Mouse (Mus musculus) forebrain, postnatal 0 days (tissue): Measurements from ENCODE around the gene Bcar1. TPM values are rescaled to one million over a fixed set of nuclear protein-coding genes. Genes with fewer than 3 reads are reported as not detected.

Experiments
- ATAC-seq: fragments of 200-750 bp; cut with Nextera tagmentation; 2 replicates; pipeline ENCODE4 v1.8.0; 2017; ENCODE audit warnings: mild to moderate bottlenecking, moderate library complexity
- DNase-seq: peaks from one replicate; pipeline ENCODE4 v3.0.0-alpha.2; 2015
- H3K27ac ChIP-seq: fragments of 300-500 bp; sonication (generic); 2 replicates; pipeline ENCODE4 v1.5.1; 2014; ENCODE audit warnings: low read depth, mild to moderate bottlenecking, antibody characterized with exemption, low read length, moderate library complexity, mixed read lengths
- H3K27me3 ChIP-seq: fragments of 300-500 bp; sonication (generic); 2 replicates; pipeline ENCODE4 v1.6.1; 2014; ENCODE audit warnings: mild to moderate bottlenecking, low read length, mixed read lengths; ENCODE audit not compliant: insufficient read depth
- H3K36me3 ChIP-seq: fragments of 300-500 bp; sonication (generic); 2 replicates; pipeline ENCODE4 v1.6.1; 2014; ENCODE audit warnings: mild to moderate bottlenecking, moderate library complexity; ENCODE audit not compliant: insufficient read depth
- H3K4me1 ChIP-seq: fragments of 300-500 bp; sonication (generic); 2 replicates; pipeline ENCODE4 v1.6.1; 2014; ENCODE audit warnings: antibody characterized with exemption; ENCODE audit not compliant: insufficient read depth
- H3K4me2 ChIP-seq: fragments of 300-500 bp; sonication (generic); 2 replicates; pipeline ENCODE4 v1.6.1; 2014; ENCODE audit warnings: low read depth, mild to moderate bottlenecking, moderate library complexity
- H3K4me3 ChIP-seq: fragments of 300-500 bp; sonication (generic); 2 replicates; pipeline ENCODE4 v1.5.1; 2014; ENCODE audit warnings: low read depth, low read length, mixed read lengths
- H3K9ac ChIP-seq: fragments of 300-500 bp; sonication (generic); 2 replicates; pipeline ENCODE4 v1.6.1; 2014; ENCODE audit warnings: mild to moderate bottlenecking
- H3K9me3 ChIP-seq: fragments of 300-500 bp; sonication (generic); 2 replicates; pipeline ENCODE4 v1.6.1; 2016; ENCODE audit warnings: low read length
- CTCF ChIP-seq: sonication (generic); IDR thresholded peaks from 2 replicates; pipeline ENCODE4 v1.5.1; 2016; ENCODE audit warnings: antibody characterized with exemption, control low read depth, low read depth
- WGBS: fragments of 180-500 bp; shearing (Covaris S2); extraction: QIAGEN DNeasy Blood & Tissue Kit; methylation state at CpG from one replicate; pipeline ENCODE4 v1.1.7; 2014; 5-methylcytosine and 5-hydroxymethylcytosine counted together
- polyA plus RNA-seq: library from polyadenylated mRNA; unstranded; fragments of >200 nt; fragmentation: Nextera tagmentation; extraction: Ambion mirVana; gene quantifications from 2 replicates; pipeline ENCODE4 v1.2.1, GENCODE M21; 2015
- total RNA-seq: library from RNA; depleted of rRNA; stranded (reverse); fragments of >200 nt; gene quantifications from 2 replicates; pipeline ENCODE4 v1.2.3, GENCODE M21; 2014; rRNA removed

Bcar1 gene
- total RNA-seq (53.4 and 60.3 TPM in 2 replicates), polyA plus RNA-seq (43.4 and 47.0 TPM in 2 replicates)

DNA sequence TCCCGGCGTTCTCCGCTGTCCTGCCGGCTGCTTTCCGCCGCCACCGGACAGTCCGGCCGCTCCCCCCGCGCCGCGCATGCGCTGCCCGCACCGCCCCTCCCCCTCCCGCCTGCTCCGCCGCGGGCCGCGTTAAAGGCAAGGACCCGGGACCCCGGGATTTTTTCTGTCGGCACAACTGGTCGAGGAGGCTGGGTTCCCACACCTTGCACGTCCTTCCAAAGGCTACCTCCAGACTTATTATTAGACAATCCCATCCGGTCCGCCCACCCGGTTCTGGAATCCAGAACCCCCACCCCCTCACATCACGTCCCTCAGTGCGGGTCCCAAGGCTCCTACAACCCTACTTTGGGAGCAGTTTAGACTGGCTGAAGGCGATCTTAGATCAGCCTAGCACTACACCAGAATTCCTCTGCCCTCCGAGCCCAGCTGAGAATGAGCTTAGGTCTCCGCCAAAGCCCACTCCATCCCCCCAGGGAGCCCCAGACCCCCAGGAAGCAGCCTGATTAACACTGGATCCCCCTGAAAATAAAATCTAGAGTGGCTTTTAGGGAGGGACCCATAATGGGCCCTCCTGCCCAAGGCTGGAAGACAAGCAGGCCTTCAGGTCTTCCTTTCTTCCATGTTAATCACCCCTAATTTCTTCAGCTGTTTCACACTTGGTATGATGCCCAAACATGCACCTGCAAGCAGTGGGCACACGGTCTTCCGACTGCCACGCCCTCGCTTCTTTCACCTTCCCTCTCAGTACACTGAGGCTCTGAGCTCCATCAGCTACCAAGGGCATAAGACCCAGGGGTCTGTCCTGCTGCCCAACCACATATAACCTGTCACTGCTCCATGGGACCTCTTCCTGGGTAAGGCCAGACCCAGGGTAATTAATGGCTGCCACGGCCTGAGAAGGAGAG is at the start of gene Bcar1:
Bcar1 (minus strand) TSS at position 18 of the 905 bp plus-strand sequence.
- Histone ChIP-seq H3K4me3 (peak within 1 kb of the TSS; percentile 78), H3K9me3 (no peaks in the 10 kb centered on the region), H3K27ac (peak within 1 kb of the TSS; percentile 82), H3K4me1 (peaks cover 34% of the 10 kb centered on the region), H3K9ac (peak within 1 kb of the TSS; percentile 92), H3K27me3 (no peaks in the 10 kb centered on the region), H3K36me3 (no peaks in the 10 kb centered on the region), H3K4me2 (peak within 1 kb of the TSS; percentile 72)
- peak; percentile 53 for ATAC-seq
- no peak for TF ChIP-seq CTCF
- WGBS: 15% methylated on average over 35 of the region's 40 CpGs
- peak; percentile 86 for DNase-seq

DNA sequence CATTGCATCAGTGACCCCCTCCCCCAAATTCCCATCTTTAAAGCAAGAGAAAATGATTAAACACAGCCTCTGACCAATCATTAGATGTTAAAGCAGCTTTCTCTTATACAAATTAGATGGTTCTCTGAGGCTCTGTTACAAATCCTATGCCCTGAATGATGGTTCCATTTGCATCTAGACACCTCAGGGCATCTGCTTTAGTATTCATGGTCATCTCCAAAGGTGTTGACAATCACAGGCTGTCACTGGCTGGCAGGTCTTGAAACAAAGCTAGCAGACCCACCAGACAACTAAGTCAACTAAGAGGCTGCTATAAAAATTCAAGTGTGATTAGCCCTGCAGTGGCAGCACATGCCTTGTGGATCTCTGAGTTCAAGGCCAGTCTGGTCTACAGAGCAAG is 46.0 kb upstream of the Bcar1 start:
- no peaks in the 10 kb centered on the region for H3K27me3 ChIP-seq
- no peak overlapping the region for H3K4me3 ChIP-seq
- no peak for TF ChIP-seq CTCF
- H3K36me3 ChIP-seq: 0 out of 2 replicates have a peak, but pooled peaks cover 4% of the 10 kb centered on the region
- ATAC-seq: no peak
- no peak overlapping the region for H3K27ac ChIP-seq
- H3K9me3 ChIP-seq: no peaks in the 10 kb centered on the region
- H3K4me2 ChIP-seq: no peak overlapping the region
- peaks cover 12% of the 10 kb centered on the region; the same call in 1 of the 2 replicates for H3K4me1 ChIP-seq
- DNase-seq: no peak
- no peak overlapping the region for H3K9ac ChIP-seq

DNA sequence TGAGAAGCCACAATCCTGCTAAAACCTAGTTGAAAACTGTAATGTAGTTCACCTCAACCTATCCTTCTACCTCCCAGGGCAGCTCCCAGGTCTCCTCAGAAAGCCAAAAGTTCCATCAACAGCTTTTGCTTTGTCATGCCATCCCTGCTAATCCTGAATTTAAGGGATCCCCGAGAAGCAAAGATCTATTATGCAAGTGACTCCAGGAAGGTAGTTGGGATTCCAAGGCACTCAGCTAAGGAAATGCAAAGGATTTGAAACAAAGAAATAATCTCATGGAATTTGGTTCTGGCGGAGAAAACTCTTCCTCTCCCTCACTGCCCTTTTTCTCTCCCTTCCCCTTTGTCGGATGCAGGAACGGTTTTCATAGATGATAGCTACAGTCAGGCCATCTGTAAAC is 45.6 kb upstream of the Bcar1 start:
- H3K9me3 ChIP-seq: no peaks in the 10 kb centered on the region
- DNase-seq: no peak
- no peak for ATAC-seq
- H3K4me1 ChIP-seq: peaks cover 12% of the 10 kb centered on the region; the same call in 1 of the 2 replicates
- no peak overlapping the region for H3K27ac ChIP-seq
- TF ChIP-seq CTCF: no peak
- H3K27me3 ChIP-seq: no peaks in the 10 kb centered on the region
- 0 out of 2 replicates have a peak, but pooled peaks cover 4% of the 10 kb centered on the region for H3K36me3 ChIP-seq
- no peak overlapping the region for H3K4me2 ChIP-seq
- no peak overlapping the region for H3K9ac ChIP-seq
- 18% methylated on average over 4 of the region's 4 CpGs for WGBS
- no peak overlapping the region for H3K4me3 ChIP-seq

DNA sequence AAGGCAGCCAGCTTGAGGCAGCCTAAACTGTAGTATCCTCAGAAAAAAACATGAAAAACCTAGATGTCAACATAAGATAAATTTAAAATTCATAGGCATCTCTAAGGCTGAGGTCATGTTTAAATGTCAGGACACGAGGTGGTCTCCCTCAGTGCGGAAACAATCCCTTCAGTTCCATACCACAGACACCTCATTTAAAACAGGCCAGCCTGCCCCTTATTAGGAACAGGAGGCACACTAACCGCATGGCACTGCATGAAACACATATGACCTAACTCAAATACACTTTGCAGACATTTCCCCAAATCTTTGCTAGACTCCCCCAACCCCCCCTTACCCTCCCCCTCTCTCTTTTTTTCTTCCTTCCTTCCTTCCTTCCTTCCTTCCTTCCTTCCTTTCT is 44.9 kb upstream of the Bcar1 start:
- no peak for DNase-seq
- no peak overlapping the region for H3K9ac ChIP-seq
- 62% methylated on average over 3 of the region's 3 CpGs for WGBS
- no peak overlapping the region for H3K4me2 ChIP-seq
- ATAC-seq: no peak
- no peaks in the 10 kb centered on the region for H3K27me3 ChIP-seq
- H3K9me3 ChIP-seq: no peaks in the 10 kb centered on the region
- H3K27ac ChIP-seq: no peak overlapping the region
- no peak overlapping the region for H3K4me3 ChIP-seq
- H3K4me1 ChIP-seq: peaks cover 12% of the 10 kb centered on the region; the same call in 1 of the 2 replicates
- 0 out of 2 replicates have a peak, but pooled peaks cover 4% of the 10 kb centered on the region for H3K36me3 ChIP-seq
- TF ChIP-seq CTCF: no peak

DNA sequence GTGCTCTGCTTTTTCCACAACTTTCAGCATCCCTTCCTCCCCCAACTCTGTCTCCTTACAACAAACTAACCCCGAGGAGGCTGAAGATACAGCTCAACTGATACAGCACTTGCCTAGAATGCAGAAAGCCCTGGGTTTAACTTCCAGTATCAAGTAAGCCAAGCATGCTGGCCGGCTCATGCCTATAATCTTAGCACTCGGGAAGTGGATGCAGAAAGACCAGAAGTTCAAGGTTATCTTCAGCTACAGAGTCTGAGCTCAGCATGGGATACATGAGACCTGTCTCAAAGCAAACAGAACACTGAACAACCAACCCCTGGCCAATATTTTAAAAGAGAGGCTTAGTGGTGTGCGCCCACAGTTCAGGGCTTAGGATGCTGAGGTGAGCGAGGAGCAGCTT is 44.5 kb upstream of the Bcar1 start:
- DNase-seq (no peak), ATAC-seq (no peak)
- H3K36me3 ChIP-seq: 0 out of 2 replicates have a peak, but pooled peaks cover 4% of the 10 kb centered on the region
- no peak overlapping the region for H3K4me3 ChIP-seq
- H3K4me2 ChIP-seq: no peak overlapping the region
- WGBS: 64% methylated on average over 5 of the region's 5 CpGs
- H3K4me1 ChIP-seq: peaks cover 12% of the 10 kb centered on the region; the same call in 1 of the 2 replicates
- no peaks in the 10 kb centered on the region for H3K27me3 ChIP-seq
- no peak overlapping the region for H3K9ac ChIP-seq
- peak overlapping the region; percentile 23; the same call in 1 of the 2 replicates for H3K27ac ChIP-seq
- H3K9me3 ChIP-seq: no peaks in the 10 kb centered on the region
- TF ChIP-seq CTCF: no peak

DNA sequence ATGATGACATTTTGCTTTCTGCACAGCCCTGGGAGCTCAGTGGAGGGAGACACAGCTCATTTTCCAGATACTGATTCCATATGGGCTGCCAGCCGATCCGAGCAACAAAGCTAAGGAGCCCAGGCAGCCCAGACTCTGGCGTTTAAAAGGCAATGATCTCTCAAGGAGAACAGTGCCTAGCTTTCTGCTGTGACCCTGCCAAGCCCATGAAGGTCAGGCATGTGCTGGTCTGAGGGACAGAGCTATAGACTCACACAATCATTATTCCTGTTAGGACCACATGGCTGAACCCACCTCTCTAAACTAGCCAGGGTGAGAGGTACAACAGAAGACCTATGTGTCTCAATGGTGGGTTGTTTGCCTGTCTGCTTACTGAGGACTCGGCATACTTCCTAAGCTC is 44.1 kb upstream of the Bcar1 start:
- no peaks in the 10 kb centered on the region for H3K9me3 ChIP-seq
- peak; percentile 53 for DNase-seq
- 0 out of 2 replicates have a peak, but pooled peaks cover 4% of the 10 kb centered on the region for H3K36me3 ChIP-seq
- 14% methylated on average over 4 of the region's 4 CpGs for WGBS
- no peak overlapping the region for H3K4me2 ChIP-seq
- H3K4me1 ChIP-seq: peaks cover 12% of the 10 kb centered on the region; the same call in 1 of the 2 replicates
- H3K27me3 ChIP-seq: no peaks in the 10 kb centered on the region
- peak; percentile 76 for ATAC-seq
- H3K9ac ChIP-seq: no peak overlapping the region
- TF ChIP-seq CTCF: 0 out of 2 replicates have a peak, but pooled peaks have one; percentile 17
- H3K27ac ChIP-seq: peak overlapping the region; percentile 23; the same call in 1 of the 2 replicates
- no peak overlapping the region for H3K4me3 ChIP-seq
